Mouse (Mus musculus) leukemia stem cell, adult 10-12 weeks (primary cell): ENCODE data around the gene Slc11a2. TPM values are rescaled to one million over a fixed set of nuclear protein-coding genes. Genes with fewer than 3 reads are reported as not detected.

Experiments used
- polyA plus RNA-seq: library from polyadenylated mRNA; stranded (reverse); fragments of >175 nt; gene quantifications from 2 replicates; pipeline ENCODE4 v1.2.3, GENCODE M21; 2012; ENCODE audit warnings: low replicate concordance

The Slc11a2 gene
- polyA plus RNA-seq = 8.6 and 10.9 TPM in 2 replicates

DNA sequence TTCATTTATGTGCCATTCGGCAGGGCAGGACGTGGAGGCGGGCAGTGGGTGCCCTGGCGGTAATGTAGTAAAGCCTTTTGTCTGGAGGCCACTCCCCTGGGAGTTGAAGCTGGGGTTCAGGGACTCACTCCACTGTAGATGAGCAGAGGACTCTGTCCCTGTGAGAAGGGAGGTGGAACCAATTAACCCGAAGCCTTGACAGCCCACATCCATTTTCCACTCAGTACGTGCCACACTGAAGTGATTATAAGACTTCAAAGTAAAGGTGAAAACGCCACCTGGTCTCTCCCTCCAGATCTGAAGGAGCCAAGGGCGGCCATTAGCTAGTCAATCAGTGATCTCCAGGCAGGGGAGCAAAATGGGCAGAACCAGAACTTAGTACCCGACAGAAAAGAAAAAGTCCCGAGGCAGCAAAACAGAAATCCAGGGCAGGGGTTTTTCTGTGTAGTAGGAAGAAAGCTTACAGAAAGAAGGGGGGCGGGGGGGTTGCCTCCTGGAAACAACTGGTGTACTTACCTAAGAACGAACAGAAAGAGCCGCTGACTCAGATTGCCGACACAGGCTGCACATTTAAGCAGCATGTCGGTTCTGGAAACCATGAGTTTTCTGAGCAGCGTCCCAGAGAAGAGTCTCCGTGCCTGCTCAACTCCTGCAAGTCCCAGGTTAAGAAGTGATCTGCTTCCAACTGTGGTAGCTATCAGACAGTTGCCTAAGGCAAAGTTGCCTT is at the start of gene Slc11a2:
Gene Slc11a2 (minus strand): TSS at position 677 of the 727 bp plus-strand sequence.

DNA sequence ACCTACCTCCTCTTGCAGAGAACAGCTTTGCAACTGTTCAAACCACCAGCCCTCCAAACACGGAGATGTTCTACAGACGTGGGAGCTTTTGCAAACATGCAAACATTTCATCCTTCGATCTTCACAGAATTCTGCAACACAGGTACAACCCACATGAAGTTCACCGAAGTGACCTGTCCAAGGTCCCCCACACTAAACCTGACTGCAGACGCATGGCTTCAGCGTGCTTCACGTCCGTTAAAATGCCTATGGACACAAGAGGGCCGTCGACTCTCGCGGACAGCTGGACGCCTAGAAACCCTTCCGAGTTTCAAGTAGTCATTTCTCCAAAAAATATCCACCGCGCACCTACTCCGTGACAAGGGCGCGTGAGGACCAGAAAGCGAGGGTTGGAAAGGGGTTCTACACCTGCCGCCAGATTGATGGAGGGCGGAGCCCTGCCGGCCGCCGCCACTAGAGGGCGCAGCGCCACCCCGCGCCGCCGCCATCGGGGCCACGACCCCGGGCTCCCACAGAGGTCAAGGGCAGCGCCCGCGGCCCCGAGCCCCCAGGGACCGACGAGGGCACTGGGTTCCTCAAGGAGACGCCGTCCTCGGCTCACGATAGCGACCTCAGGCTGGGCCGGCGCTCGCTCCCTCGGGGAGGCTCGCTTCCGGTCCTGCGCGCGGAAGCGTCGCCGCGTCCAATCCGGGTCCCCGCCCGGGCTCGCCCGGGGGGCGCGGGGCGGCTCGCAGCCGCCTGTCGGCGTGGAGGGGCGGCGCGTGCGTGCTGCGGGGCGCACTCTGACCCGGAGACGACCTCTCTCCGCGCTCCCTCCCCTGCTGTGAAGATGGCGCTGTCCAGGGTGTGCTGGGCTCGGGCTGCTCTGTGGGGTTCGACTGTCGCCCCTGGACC is 43.7 kb upstream of the Slc11a2 start, which contains the start of gene Letmd1:
Gene Letmd1 (plus strand): TSS at position 729 of the 894 bp plus-strand sequence.

DNA sequence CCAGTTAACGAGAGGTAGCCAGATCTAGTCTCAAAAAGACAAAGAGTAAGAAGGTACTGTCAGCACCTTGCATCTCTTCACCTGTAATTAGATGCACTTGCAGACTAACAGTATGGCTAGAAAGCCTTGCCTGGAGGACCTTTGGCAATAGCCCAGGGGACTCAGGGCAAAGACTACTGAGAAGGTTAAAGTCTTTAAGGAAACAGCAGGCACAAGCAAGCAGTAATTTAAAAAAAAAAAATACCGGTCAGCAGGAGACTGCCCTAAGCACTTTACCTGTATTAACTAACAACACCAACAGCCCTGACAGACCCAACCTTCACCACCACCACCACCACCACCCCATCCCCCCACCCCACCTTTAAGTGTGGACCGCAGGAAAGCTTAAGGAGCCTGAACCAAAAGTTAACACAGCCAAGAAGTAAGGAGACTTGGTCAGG is 3.1 kb downstream of the Slc11a2 start, which contains the start of gene Gm5475:
Gene Gm5475 (plus strand): TSS at position 390 of the 440 bp plus-strand sequence.

DNA sequence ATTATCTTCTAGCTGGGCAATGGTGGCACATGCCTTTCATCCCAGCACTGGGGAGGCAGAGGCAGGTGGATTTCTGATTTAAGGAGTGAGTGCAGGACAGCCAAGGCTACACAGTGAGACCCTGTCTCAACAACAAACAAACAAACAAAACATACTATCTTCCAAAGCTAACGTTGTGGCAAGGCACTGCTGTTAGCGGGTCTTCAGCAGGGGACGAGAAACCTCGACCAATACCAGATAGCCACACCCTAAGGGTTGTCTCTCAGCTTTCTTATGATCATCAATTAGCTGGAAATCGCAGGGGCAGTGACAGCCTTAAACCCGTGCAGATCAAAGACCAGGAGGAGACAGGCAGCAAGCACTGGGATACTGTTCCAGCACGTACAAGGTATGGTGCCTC is 60.6 kb downstream of the Slc11a2 start, which contains the start of gene Higd1c:
Gene Higd1c (plus strand): TSS at position 301 of the 400 bp plus-strand sequence.

DNA sequence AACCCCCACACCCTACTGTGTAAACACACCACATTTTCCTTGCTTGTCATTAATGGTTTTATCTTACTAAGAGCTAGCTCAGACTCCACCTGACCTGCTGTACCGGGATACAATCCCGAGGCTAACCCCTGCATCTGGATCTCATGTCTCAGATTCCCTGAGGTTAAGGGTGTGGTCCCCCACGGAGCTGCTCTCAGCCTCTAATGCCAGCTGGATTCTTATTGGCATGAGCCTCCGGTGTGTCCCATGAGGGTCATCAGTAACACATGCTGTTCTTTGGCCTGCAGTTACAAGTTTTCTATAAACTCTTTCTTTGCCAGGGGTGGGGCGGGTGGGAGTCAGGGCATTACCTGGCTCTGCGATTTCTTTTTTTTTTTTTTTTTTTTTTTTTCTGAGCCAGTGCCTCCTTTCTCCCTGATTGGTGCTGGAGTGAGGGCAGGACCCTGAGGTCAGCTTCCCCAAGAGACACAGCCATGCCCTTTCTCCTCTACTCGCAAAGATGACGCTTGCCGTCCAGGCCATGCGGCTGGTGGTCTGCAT is 72.1 kb downstream of the Slc11a2 start, which contains the start of the genes Methig1 and Mettl7a2:
Gene Methig1 (plus strand): TSS at position 439 of the 540 bp plus-strand sequence.
Gene Mettl7a2 (plus strand): TSS at position 490 of the 540 bp plus-strand sequence.

Other genes with a start within 250 kb of the Slc11a2 start
- 27.8 and 31.3 TPM in 2 replicates for gene Atf1, start 197.3 kb downstream of the Slc11a2 start, polyA plus RNA-seq
- not detected in 2 replicates for gene Tmprss12, start 144.2 kb downstream of the Slc11a2 start, polyA plus RNA-seq
- gene Mettl7a1, start 120.9 kb downstream of the Slc11a2 start, polyA plus RNA-seq = 23.8 and 40.8 TPM in 2 replicates
- not detected in 2 replicates for gene Mettl7a3, start 90.1 kb downstream of the Slc11a2 start, polyA plus RNA-seq
- not detected in 2 replicates for gene Methig1, start 71.9 kb downstream of the Slc11a2 start, polyA plus RNA-seq
- not detected in 2 replicates for gene Mettl7a2, start 71.9 kb downstream of the Slc11a2 start, polyA plus RNA-seq
- gene Higd1c, start 60.5 kb downstream of the Slc11a2 start, polyA plus RNA-seq = not detected in 2 replicates
- 0.36 TPM in 1 of 2 replicates, not detected in the other for gene Gm5475, start 2.9 kb downstream of the Slc11a2 start, polyA plus RNA-seq
- 6.8 and 36.4 TPM in 2 replicates for gene Letmd1, start 44.0 kb upstream of the Slc11a2 start, polyA plus RNA-seq
- gene Csrnp2, start 70.4 kb upstream of the Slc11a2 start, polyA plus RNA-seq = 1.6 and 1.7 TPM in 2 replicates
- 2.4 and 3.4 TPM in 2 replicates for gene Tfcp2, start 126.9 kb upstream of the Slc11a2 start, polyA plus RNA-seq
- gene Pou6f1, start 174.9 kb upstream of the Slc11a2 start, polyA plus RNA-seq = 20.5 and 35.0 TPM in 2 replicates
- 33.9 and 56.9 TPM in 2 replicates for gene Dazap2, start 190.3 kb upstream of the Slc11a2 start, polyA plus RNA-seq
- gene Smagp, start 211.9 kb upstream of the Slc11a2 start, polyA plus RNA-seq = 24.7 and 54.4 TPM in 2 replicates
- 86.9 and 195 TPM in 2 replicates for gene Bin2, start 244.5 kb upstream of the Slc11a2 start, polyA plus RNA-seq